Mouse (Mus musculus): Measurements from ENCODE around the gene Adcy9. TPM values are rescaled to one million over a fixed set of nuclear protein-coding genes. Genes with fewer than 3 reads are reported as not detected.

Gene Adcy9
- polyA plus RNA-seq, 1 experiment from 2014 or later, result 0.66 TPM

GRCm38 (mm10) chr16:4377556-4377955, 42.7 kb downstream of the Adcy9 start:
- Histone ChIP-seq H3K27me3 (no peaks in the 10 kb centered on the region), H3K4me1 (replicated peaks) (peaks cover 3% of the 10 kb centered on the region; the same call in 1 of the 2 replicates), H3K9me3 (replicated peaks) (no peaks in the 10 kb centered on the region), H3K9ac (no peak overlapping the region), H3K4me3 (replicated peaks) (no peak overlapping the region), H3K4me2 (no peak overlapping the region), H3K36me3 (no peaks in the 10 kb centered on the region), H3K27ac (no peak overlapping the region)
- WGBS (ENCODE audit: insufficient replicate concordance), result 69% methylated on average over 5 of the region's 5 CpGs
- no peak for ATAC-seq (ENCODE audit: low read depth)
- DNase-seq, result no peak

DNA sequence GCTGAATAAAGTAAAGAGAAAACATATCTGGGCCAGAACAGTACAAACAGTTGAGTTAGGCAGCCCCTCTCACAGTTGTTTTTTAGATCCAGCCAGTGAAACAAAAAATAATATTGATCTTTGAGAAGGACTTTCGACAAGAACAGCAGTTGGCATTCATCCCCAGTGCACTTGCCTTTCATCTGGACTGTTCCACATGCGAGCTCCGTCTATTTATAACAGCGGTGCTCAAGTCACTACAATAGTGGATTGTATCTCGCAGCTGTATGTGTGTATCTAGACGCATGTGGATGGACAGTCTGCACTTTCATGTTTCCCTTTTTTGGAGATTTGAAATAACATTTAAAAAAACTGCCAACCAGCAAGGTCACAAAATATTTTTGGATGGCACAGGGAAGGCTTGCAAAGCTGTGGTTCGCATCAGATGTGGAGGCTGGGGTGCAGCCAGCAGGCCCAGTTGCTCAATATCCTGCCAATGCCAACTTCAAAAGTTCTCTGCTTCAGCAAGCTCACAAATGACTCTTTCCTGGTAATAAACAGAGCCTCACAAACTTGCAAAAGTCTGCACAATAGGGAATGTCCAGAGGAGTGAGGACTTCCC, 45.4 kb downstream of the Adcy9 start:
- WGBS (ENCODE audit: insufficient replicate concordance), result 69% methylated on average over 7 of the region's 7 CpGs

GRCm38 (mm10) chr16:4374270-4374669, 46.0 kb downstream of the Adcy9 start:
- 64% methylated on average over 5 of the region's 5 CpGs for WGBS (ENCODE audit: insufficient replicate concordance)
- Histone ChIP-seq H3K36me3 (no peaks in the 10 kb centered on the region), H3K9ac (no peak overlapping the region), H3K27me3 (no peaks in the 10 kb centered on the region), H3K4me1 (replicated peaks) (peaks cover 16% of the 10 kb centered on the region), H3K9me3 (replicated peaks) (no peaks in the 10 kb centered on the region), H3K4me3 (replicated peaks) (no peak overlapping the region), H3K4me2 (no peak overlapping the region), H3K27ac (no peak overlapping the region)
- ATAC-seq (ENCODE audit: low read depth) (no peak), DNase-seq (no peak)

More for the DNA sequence above, 45.4 kb downstream of the Adcy9 start:
- Histone ChIP-seq H3K27me3 (no peaks in the 10 kb centered on the region), H3K9ac (no peak overlapping the region), H3K36me3 (no peaks in the 10 kb centered on the region), H3K9me3 (replicated peaks) (no peaks in the 10 kb centered on the region), H3K27ac (no peak overlapping the region), H3K4me1 (replicated peaks) (peaks cover 15% of the 10 kb centered on the region), H3K4me2 (no peak overlapping the region), H3K4me3 (replicated peaks) (no peak overlapping the region)
- DNase-seq (no peak), ATAC-seq (ENCODE audit: low read depth) (no peak)

DNA sequence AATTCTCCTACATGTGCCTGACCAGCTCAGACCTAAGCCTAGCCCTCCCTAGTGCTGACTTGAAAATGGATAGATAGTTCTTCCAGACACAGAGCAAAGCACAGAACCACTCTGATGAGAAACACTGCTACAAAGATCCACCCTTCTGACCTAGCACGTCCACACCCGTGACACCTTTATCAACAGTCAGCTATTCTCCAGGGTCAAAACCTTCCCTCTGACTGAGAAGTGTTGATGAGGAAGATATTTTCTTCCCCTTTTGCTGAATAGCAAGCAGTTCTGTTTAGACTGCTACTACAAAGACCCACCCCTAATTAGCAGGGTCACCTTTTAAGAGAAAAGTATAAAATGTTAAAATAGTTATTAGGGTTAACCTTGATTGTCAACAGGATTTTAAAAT, 49.3 kb downstream of the Adcy9 start:
- Histone ChIP-seq H3K4me3 (replicated peaks) (no peak overlapping the region), H3K9ac (no peak overlapping the region), H3K36me3 (no peaks in the 10 kb centered on the region), H3K27ac (no peak overlapping the region), H3K4me2 (no peak overlapping the region), H3K27me3 (no peaks in the 10 kb centered on the region), H3K4me1 (replicated peaks) (peaks cover 37% of the 10 kb centered on the region), H3K9me3 (replicated peaks) (no peaks in the 10 kb centered on the region)
- no peak for ATAC-seq (ENCODE audit: low read depth)
- DNase-seq, result no peak
- 25% methylated on average over 2 of the region's 2 CpGs for WGBS (ENCODE audit: insufficient replicate concordance)

DNA sequence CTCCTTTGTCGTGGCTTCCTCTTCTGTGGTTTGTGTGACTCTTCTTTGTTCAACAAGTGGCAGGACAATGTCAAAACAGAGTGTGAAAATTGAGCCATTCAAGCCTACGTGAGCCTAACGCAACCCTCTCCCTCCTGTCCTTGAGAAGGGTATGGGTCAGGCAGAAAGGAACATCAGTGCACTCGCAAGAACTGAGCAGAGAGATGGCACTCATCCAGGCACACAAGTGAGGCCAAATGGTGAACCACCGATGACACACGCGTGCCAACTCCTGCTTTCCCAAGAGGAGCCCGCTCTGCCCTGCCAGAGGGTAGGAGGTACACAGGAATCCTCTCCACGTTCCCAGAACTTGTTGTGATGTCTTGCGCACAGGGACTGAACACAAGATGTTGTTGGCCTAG, 50.2 kb downstream of the Adcy9 start:
- Histone ChIP-seq H3K27me3 (no peaks in the 10 kb centered on the region), H3K4me2 (no peak overlapping the region), H3K36me3 (no peaks in the 10 kb centered on the region), H3K27ac (no peak overlapping the region), H3K4me1 (replicated peaks) (peaks cover 37% of the 10 kb centered on the region), H3K9ac (no peak overlapping the region), H3K9me3 (replicated peaks) (no peaks in the 10 kb centered on the region), H3K4me3 (replicated peaks) (no peak overlapping the region)
- no peak for DNase-seq
- 72% methylated on average over 10 of the region's 10 CpGs for WGBS (ENCODE audit: insufficient replicate concordance)
- ATAC-seq (ENCODE audit: low read depth), result no peak

DNA sequence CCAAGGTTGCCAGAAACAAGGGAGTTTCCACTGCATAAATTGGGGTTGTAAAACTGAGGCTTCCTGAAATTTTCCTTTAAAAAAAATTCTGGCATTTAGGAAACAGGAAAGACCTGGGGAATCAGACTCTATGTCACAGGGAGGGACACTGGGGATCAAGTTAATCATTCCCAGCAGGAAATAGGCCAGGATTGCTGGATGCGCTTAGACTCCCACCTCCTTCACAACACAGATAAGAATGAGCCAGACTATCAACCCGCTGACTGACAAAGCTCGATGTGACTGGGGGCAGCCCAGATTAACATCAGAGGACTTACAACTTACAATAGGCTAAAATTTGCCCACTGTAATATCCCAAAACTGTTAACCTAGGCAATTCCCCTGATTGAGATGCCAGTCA, 52.4 kb downstream of the Adcy9 start:
- peaks cover 44% of the 10 kb centered on the region for H3K4me1 ChIP-seq (replicated peaks)
- no peak overlapping the region for H3K4me2 ChIP-seq
- no peaks in the 10 kb centered on the region for H3K27me3 ChIP-seq
- WGBS (ENCODE audit: insufficient replicate concordance), result 47% methylated on average over 3 of the region's 3 CpGs
- H3K27ac ChIP-seq, result no peak overlapping the region
- H3K9me3 ChIP-seq (replicated peaks), result no peaks in the 10 kb centered on the region
- peak; percentile 45; the same call in 1 of the 2 replicates for ATAC-seq (ENCODE audit: low read depth)
- H3K9ac ChIP-seq, result no peak overlapping the region
- H3K4me3 ChIP-seq (replicated peaks), result no peak overlapping the region
- no peak for DNase-seq
- H3K36me3 ChIP-seq, result no peaks in the 10 kb centered on the region

DNA sequence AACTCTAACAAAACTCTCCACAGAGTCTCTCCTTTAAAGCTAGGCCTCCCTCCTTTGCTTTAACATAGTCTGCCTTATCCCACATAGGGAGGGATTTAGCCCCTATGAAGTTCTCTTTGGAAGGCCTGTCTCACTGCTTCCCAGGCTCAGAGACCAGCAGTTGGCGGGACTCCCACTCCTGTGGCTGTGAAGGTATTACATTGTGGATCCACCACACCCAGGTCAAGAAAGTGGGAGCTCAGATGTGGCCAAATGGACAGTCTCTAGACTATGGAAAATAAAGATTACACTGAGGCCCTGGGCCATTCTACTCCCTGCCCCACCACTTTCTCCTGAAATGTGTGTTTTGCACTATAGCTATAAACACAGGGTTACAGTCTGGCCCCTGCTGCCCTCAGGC, 53.0 kb downstream of the Adcy9 start:
- no peak overlapping the region for H3K4me3 ChIP-seq (replicated peaks)
- no peaks in the 10 kb centered on the region for H3K9me3 ChIP-seq (replicated peaks)
- ATAC-seq (ENCODE audit: low read depth) (no peak), DNase-seq (no peak)
- H3K9ac ChIP-seq, result no peak overlapping the region
- H3K36me3 ChIP-seq, result no peaks in the 10 kb centered on the region
- peaks cover 44% of the 10 kb centered on the region for H3K4me1 ChIP-seq (replicated peaks)
- no peak overlapping the region for H3K4me2 ChIP-seq
- 70% methylated on average over 1 of the region's 1 CpGs for WGBS (ENCODE audit: insufficient replicate concordance)
- H3K27ac ChIP-seq, result no peak overlapping the region
- no peaks in the 10 kb centered on the region for H3K27me3 ChIP-seq

- H3K4me1 ChIP-seq (replicated peaks), result peaks cover 44% of the 10 kb centered on the region
- DNase-seq, result no peak
- no peak overlapping the region for H3K9ac ChIP-seq
- WGBS (ENCODE audit: insufficient replicate concordance), result 62% methylated on average over 3 of the region's 3 CpGs
- H3K36me3 ChIP-seq, result no peaks in the 10 kb centered on the region
- no peak overlapping the region for H3K27ac ChIP-seq
- H3K4me2 ChIP-seq, result no peak overlapping the region
- H3K9me3 ChIP-seq (replicated peaks), result no peaks in the 10 kb centered on the region
- H3K27me3 ChIP-seq, result no peaks in the 10 kb centered on the region
- no peak overlapping the region for H3K4me3 ChIP-seq (replicated peaks)
- ATAC-seq (ENCODE audit: low read depth), result no peak
These were observed 53.6 kb downstream of the Adcy9 start for GRCm38 (mm10) chr16:4366671-4367070.

- H3K36me3 ChIP-seq, result no peaks in the 10 kb centered on the region
- peaks cover 21% of the 10 kb centered on the region for H3K4me1 ChIP-seq (replicated peaks)
- H3K4me2 ChIP-seq, result no peak overlapping the region
- DNase-seq (peak; percentile 9), ATAC-seq (ENCODE audit: low read depth) (peak; percentile 88)
- H3K27me3 ChIP-seq, result no peaks in the 10 kb centered on the region
- H3K27ac ChIP-seq, result no peak overlapping the region
- no peak overlapping the region for H3K9ac ChIP-seq
- WGBS (ENCODE audit: insufficient replicate concordance), result 46% methylated on average over 4 of the region's 4 CpGs
- no peaks in the 10 kb centered on the region for H3K9me3 ChIP-seq (replicated peaks)
- no peak overlapping the region for H3K4me3 ChIP-seq (replicated peaks)
These were observed 56.8 kb downstream of the Adcy9 start for GRCm38 (mm10) chr16:4363341-4364116.

- Histone ChIP-seq H3K9ac (no peak overlapping the region), H3K27ac (no peak overlapping the region), H3K4me1 (replicated peaks) (no peaks in the 10 kb centered on the region), H3K36me3 (no peaks in the 10 kb centered on the region), H3K9me3 (replicated peaks) (no peaks in the 10 kb centered on the region), H3K4me3 (replicated peaks) (no peak overlapping the region), H3K27me3 (no peaks in the 10 kb centered on the region), H3K4me2 (no peak overlapping the region)
- ATAC-seq (ENCODE audit: low read depth), result no peak
- WGBS (ENCODE audit: insufficient replicate concordance), result 61% methylated on average over 4 of the region's 4 CpGs
- DNase-seq, result no peak
These were observed 64.8 kb downstream of the Adcy9 start for GRCm38 (mm10) chr16:4355260-4356043.

GRCm38 (mm10) chr16:4342579-4342978, 77.7 kb downstream of the Adcy9 start:
- ATAC-seq (ENCODE audit: low read depth), result no peak
- Histone ChIP-seq H3K36me3 (no peaks in the 10 kb centered on the region), H3K4me3 (replicated peaks) (no peak overlapping the region), H3K4me1 (replicated peaks) (no peaks in the 10 kb centered on the region), H3K4me2 (no peak overlapping the region), H3K27ac (no peak overlapping the region), H3K27me3 (no peaks in the 10 kb centered on the region), H3K9ac (no peak overlapping the region), H3K9me3 (replicated peaks) (no peaks in the 10 kb centered on the region)
- no peak for DNase-seq
- WGBS (ENCODE audit: insufficient replicate concordance), result 74% methylated on average over 7 of the region's 7 CpGs
